Mouse (Mus musculus) myocyte (in vitro differentiated cells): ENCODE measurements around the gene Tmprss2.

Experiments
- MAX ChIP-seq: IDR thresholded peaks from one replicate; pipeline ENCODE4 v1.6.1; 2011; ENCODE audit warnings: low read depth, mild to moderate bottlenecking, control low read depth
- MYOG ChIP-seq, 3 experiments: IDR thresholded peaks; one replicate each; pipeline ENCODE4 v1.6.1; 2011; ENCODE audit warnings: control low read depth in 2 of 3, low read depth in 2 of 3, mild to moderate bottlenecking in 2 of 3; ENCODE audit not compliant: insufficient read length in 2 of 3, control insufficient read depth in 1 of 3, insufficient read depth in 1 of 3
- POLR2A ChIP-seq: IDR thresholded peaks from one replicate; pipeline ENCODE4 v1.6.1; 2011; ENCODE audit warnings: low read depth, mild to moderate bottlenecking, control low read depth, moderate library complexity; ENCODE audit not compliant: insufficient read length
- TCF12 ChIP-seq: IDR thresholded peaks from one replicate; pipeline ENCODE4 v1.6.1; 2011; ENCODE audit warnings: mild to moderate bottlenecking, control low read depth; ENCODE audit not compliant: poor library complexity, insufficient read depth, severe bottlenecking

GRCm38 (mm10) chr16:97632880-97633484, 22.0 kb upstream of the Tmprss2 start:
- TF ChIP-seq POLR2A, result no peak
- TF ChIP-seq TCF12, result no peak
- no peak for TF ChIP-seq MAX
- TF ChIP-seq MYOG (IDR thresholded peaks at IDR 0.05; ENCODE audit: control insufficient read depth in 1 of 3, insufficient read depth in 1 of 3, insufficient read length in 2 of 3, low read depth in 2 of 3), result no peak
